Comparison of ENCODE assay signal across 20 mouse cellular contexts in genomic region chr2:50744625-50745214, GRCm38 (mm10).
DNase-seq lines count a peak whose midpoint lies in the region; ATAC-seq lines count a peak whose summit lies in the region.
"Had no signal": no experiment of that assay in that cellular context is flagged by ENCODE, and none has a peak within 500 bp of the region (broad histone marks: within the 10 kb centered on the region; RNA-seq: fewer than 3 reads in every experiment).

No protein-coding gene starts in this region.

- H3K27me3 ChIP-seq in forebrain, embryonic 11.5 days (ENCODE audit: control insufficient read depth, insufficient read depth, low read length), result no peaks in the 10 kb centered on the region
- no peaks in the 10 kb centered on the region for H3K27me3 ChIP-seq in forebrain, embryonic 10.5 days (ENCODE audit: poor library complexity, severe bottlenecking)
- H3K27me3 ChIP-seq in midbrain, embryonic 13.5 days, result no peaks in the 10 kb centered on the region
- H3K27me3 ChIP-seq in midbrain, embryonic 16.5 days (ENCODE audit: control insufficient read depth, insufficient read depth, low read depth, low read length), result no peaks in the 10 kb centered on the region
- no peaks in the 10 kb centered on the region for H3K27me3 ChIP-seq in forebrain, embryonic 14.5 days (replicated peaks; ENCODE audit: control insufficient read depth, insufficient read depth, low read length)
- no peaks in the 10 kb centered on the region for H3K27me3 ChIP-seq in midbrain, embryonic 15.5 days (replicated peaks)
- H3K27me3 ChIP-seq: limb, embryonic 15.5 days had no signal

- no peak overlapping the region for H3K4me2 ChIP-seq in forebrain, embryonic 11.5 days (ENCODE audit: low read depth, low read length, severe bottlenecking)
- no peak overlapping the region for H3K4me2 ChIP-seq in midbrain, embryonic 13.5 days (replicated peaks)
- no peak overlapping the region for H3K4me2 ChIP-seq in midbrain, embryonic 16.5 days (ENCODE audit: low read length)
- H3K4me2 ChIP-seq in forebrain, embryonic 14.5 days (ENCODE audit: low read length), result no peak overlapping the region
- no peak overlapping the region for H3K4me2 ChIP-seq in midbrain, embryonic 15.5 days
- H3K4me2 ChIP-seq: limb, embryonic 15.5 days; lung, embryonic 14.5 days had no signal

- 0 out of 2 replicates have a peak, but pooled peaks have one; percentile 21 for ATAC-seq in forebrain, embryonic 11.5 days (replicated peaks; ENCODE audit: low FRiP score)
- peak; percentile 86 for ATAC-seq in midbrain, embryonic 13.5 days
- no peak for ATAC-seq in midbrain, embryonic 16.5 days
- peak; percentile 60; the same call in 1 of the 2 replicates for ATAC-seq in forebrain, embryonic 14.5 days
- ATAC-seq in midbrain, embryonic 15.5 days (replicated peaks), result 0 out of 2 replicates have a peak, but pooled peaks have one; percentile 52
- ATAC-seq in erythroid progenitor cell, adult 5-6 weeks (replicated peaks; ENCODE audit: low FRiP score, poor library complexity, severe bottlenecking), result no peak
- ATAC-seq: inflammation-experienced regulatory T-cells, adult 6 months had no signal

- no peak overlapping the region for H3K27ac ChIP-seq in forebrain, embryonic 11.5 days (ENCODE audit: low read depth, low read length)
- H3K27ac ChIP-seq in forebrain, embryonic 10.5 days, result no peak overlapping the region
- H3K27ac ChIP-seq in midbrain, embryonic 13.5 days, result peak overlapping the region; percentile 32; the same call in 1 of the 2 replicates
- H3K27ac ChIP-seq in midbrain, embryonic 16.5 days (ENCODE audit: low read length), result no peak overlapping the region
- H3K27ac ChIP-seq in forebrain, embryonic 14.5 days (ENCODE audit: low read depth, low read length), result no peak overlapping the region
- H3K27ac ChIP-seq in midbrain, embryonic 15.5 days, result no peak overlapping the region
- H3K27ac ChIP-seq: heart, adult 2 months; limb, embryonic 15.5 days; liver, embryonic 14.5 days had no signal

- no peak overlapping the region for H3K9ac ChIP-seq in forebrain, embryonic 11.5 days (ENCODE audit: low read length)
- H3K9ac ChIP-seq in midbrain, embryonic 13.5 days (replicated peaks), result no peak overlapping the region
- no peak overlapping the region for H3K9ac ChIP-seq in midbrain, embryonic 16.5 days (ENCODE audit: low read depth, low read length)
- no peak overlapping the region for H3K9ac ChIP-seq in forebrain, embryonic 14.5 days (ENCODE audit: low read length)
- H3K9ac ChIP-seq in midbrain, embryonic 15.5 days, result no peak overlapping the region
- H3K9ac ChIP-seq: limb, embryonic 15.5 days; liver, embryonic 14.5 days; lung, embryonic 14.5 days had no signal

- H3K4me1 ChIP-seq in forebrain, embryonic 11.5 days (replicated peaks; ENCODE audit: control insufficient read depth, insufficient read depth, low read length), result no peaks in the 10 kb centered on the region
- H3K4me1 ChIP-seq in forebrain, embryonic 10.5 days, result peaks cover 3% of the 10 kb centered on the region; the same call in 1 of the 2 replicates
- H3K4me1 ChIP-seq in midbrain, embryonic 13.5 days (replicated peaks), result peaks cover 9% of the 10 kb centered on the region
- peaks cover under 1% of the 10 kb centered on the region; the same call in 1 of the 2 replicates for H3K4me1 ChIP-seq in midbrain, embryonic 16.5 days (ENCODE audit: control insufficient read depth, insufficient read depth, low read length)
- no peaks in the 10 kb centered on the region for H3K4me1 ChIP-seq in forebrain, embryonic 14.5 days (ENCODE audit: control insufficient read depth, insufficient read depth, low read length)
- H3K4me1 ChIP-seq in midbrain, embryonic 15.5 days, result no peaks in the 10 kb centered on the region
- H3K4me1 ChIP-seq: limb, embryonic 15.5 days had no signal

- DNase-seq in forebrain, embryonic 11.5 days (ENCODE audit: low spot score), result no peak
- DNase-seq in forebrain, embryonic 10.5 days (ENCODE audit: extremely low spot score, low spot score), result no peak
- DNase-seq in forebrain, embryonic 14.5 days (ENCODE audit: low spot score), result peak; percentile 51
- no peak for DNase-seq in frontal cortex, postnatal 36 days (ENCODE audit: low spot score in 2 of 2)
- DNase-seq: adrenal gland, postnatal 25 days; cerebellum, adult 9-10 months; gastrocnemius, postnatal 36 days; heart, adult 2 months; kidney, adult 2 months; kidney, postnatal 10 days; left cerebral cortex, postnatal 4 days; lung, embryonic 14.5 days; thymus, postnatal 14 days had no signal

- no peaks in the 10 kb centered on the region for H3K9me3 ChIP-seq in forebrain, embryonic 11.5 days (ENCODE audit: control insufficient read depth, low read length)
- no peaks in the 10 kb centered on the region for H3K9me3 ChIP-seq in forebrain, embryonic 10.5 days
- no peaks in the 10 kb centered on the region for H3K9me3 ChIP-seq in midbrain, embryonic 13.5 days
- H3K9me3 ChIP-seq in midbrain, embryonic 16.5 days (replicated peaks; ENCODE audit: control insufficient read depth, low read length, poor library complexity, severe bottlenecking), result no peaks in the 10 kb centered on the region
- no peaks in the 10 kb centered on the region for H3K9me3 ChIP-seq in forebrain, embryonic 14.5 days (replicated peaks; ENCODE audit: control insufficient read depth, low read length)
- H3K9me3 ChIP-seq in midbrain, embryonic 15.5 days, result no peaks in the 10 kb centered on the region
- H3K9me3 ChIP-seq: limb, embryonic 15.5 days had no signal

- no peaks in the 10 kb centered on the region for H3K36me3 ChIP-seq in forebrain, embryonic 11.5 days (ENCODE audit: control insufficient read depth, insufficient read depth, low read length)
- no peaks in the 10 kb centered on the region for H3K36me3 ChIP-seq in forebrain, embryonic 10.5 days (replicated peaks)
- no peaks in the 10 kb centered on the region for H3K36me3 ChIP-seq in midbrain, embryonic 13.5 days
- no peaks in the 10 kb centered on the region for H3K36me3 ChIP-seq in midbrain, embryonic 16.5 days (ENCODE audit: control insufficient read depth, insufficient read depth, low read length)
- H3K36me3 ChIP-seq in forebrain, embryonic 14.5 days (ENCODE audit: control insufficient read depth, insufficient read depth, low read length), result no peaks in the 10 kb centered on the region
- H3K36me3 ChIP-seq in midbrain, embryonic 15.5 days (replicated peaks), result no peaks in the 10 kb centered on the region
- H3K36me3 ChIP-seq: limb, embryonic 15.5 days had no signal

- H3K4me3 ChIP-seq in forebrain, embryonic 11.5 days (ENCODE audit: low read depth, low read length), result no peak overlapping the region
- no peak overlapping the region for H3K4me3 ChIP-seq in forebrain, embryonic 10.5 days
- H3K4me3 ChIP-seq in midbrain, embryonic 13.5 days (replicated peaks), result no peak overlapping the region
- H3K4me3 ChIP-seq in midbrain, embryonic 16.5 days (ENCODE audit: low read depth, low read length), result no peak overlapping the region
- H3K4me3 ChIP-seq in forebrain, embryonic 14.5 days (ENCODE audit: low read depth, low read length), result no peak overlapping the region
- H3K4me3 ChIP-seq in midbrain, embryonic 15.5 days, result no peak overlapping the region
- H3K4me3 ChIP-seq: heart, adult 2 months; limb, embryonic 15.5 days had no signal

- WGBS in forebrain, embryonic 11.5 days, result 81% methylated on average over 13 of the region's 13 CpGs
- 91% methylated on average over 13 of the region's 13 CpGs for WGBS in forebrain, embryonic 10.5 days
- 52% methylated on average over 13 of the region's 13 CpGs for WGBS in midbrain, embryonic 13.5 days
- 44% methylated on average over 13 of the region's 13 CpGs for WGBS in midbrain, embryonic 16.5 days
- WGBS in forebrain, embryonic 14.5 days, result 67% methylated on average over 13 of the region's 13 CpGs
- 43% methylated on average over 13 of the region's 13 CpGs for WGBS in midbrain, embryonic 15.5 days

Comparison
In these comparisons a context has a peak if more than half of its experiments do, and no peak if none do; other contexts are left out.
1. ATAC-seq: peak in forebrain, embryonic 11.5 days (single experiment), midbrain, embryonic 13.5 days (single experiment), forebrain, embryonic 14.5 days (single experiment) and midbrain, embryonic 15.5 days (single experiment); none in midbrain, embryonic 16.5 days (single experiment) and erythroid progenitor cell, adult 5-6 weeks (single experiment).